Mouse (Mus musculus) 416B (cell line): Measurements from ENCODE around the gene Fkbp2.
A peak's percentile ranks its signal among the peaks of the same experiment; 100 is the strongest.

Experiments
- DNase-seq: peaks from one replicate; pipeline ENCODE4 v3.0.0; 2011; ENCODE audit warnings: low read depth

The Fkbp2 gene

GRCm38 (mm10) chr19:6980381-6981093 is at the start of gene Fkbp2:
TSS of gene Fkbp2 (minus strand) at chr19:6980501.
- DNase-seq = peak; percentile 99

DNA sequence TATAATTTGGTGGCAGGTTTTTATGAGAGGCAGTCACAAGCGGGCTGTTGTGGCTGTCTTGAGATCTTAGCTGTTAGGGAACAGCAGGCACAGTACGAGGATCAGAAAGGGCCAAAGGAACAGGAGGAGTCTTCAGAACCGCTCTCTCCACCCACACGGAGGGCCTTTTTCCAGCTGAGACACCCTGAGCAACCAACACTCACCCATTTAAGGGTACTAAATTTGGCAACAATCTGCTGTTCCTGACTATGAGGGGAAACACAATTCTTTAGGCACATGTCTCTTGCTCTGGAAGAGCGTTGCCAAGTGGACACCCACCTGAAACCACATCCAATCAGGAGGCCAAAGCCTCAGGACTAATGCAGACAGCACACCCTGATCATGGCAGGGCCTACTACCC is 49.2 kb upstream of the Fkbp2 start:
- no peak for DNase-seq

DNA sequence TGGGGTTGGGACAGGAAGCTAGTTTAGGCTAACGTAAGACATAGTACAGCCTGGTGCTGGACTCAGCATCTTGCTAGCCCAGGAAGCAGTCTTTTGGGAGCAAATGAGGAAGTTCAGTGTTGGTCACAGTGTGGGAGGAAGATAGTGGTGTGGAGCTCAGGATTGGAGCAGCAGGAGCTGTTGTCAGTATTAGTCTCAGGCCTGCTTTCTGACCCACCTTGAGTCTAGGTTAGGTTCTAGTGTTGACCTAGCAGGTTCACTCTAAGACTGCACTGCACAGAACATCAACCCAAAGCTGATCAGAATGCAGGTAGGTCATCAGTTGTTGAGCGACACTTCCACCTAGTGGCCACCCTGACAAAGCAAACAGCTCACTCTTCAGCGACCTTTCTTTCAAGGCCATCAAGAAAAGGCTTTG is 39.9 kb upstream of the Fkbp2 start:
- peak; percentile 84 for DNase-seq

DNA sequence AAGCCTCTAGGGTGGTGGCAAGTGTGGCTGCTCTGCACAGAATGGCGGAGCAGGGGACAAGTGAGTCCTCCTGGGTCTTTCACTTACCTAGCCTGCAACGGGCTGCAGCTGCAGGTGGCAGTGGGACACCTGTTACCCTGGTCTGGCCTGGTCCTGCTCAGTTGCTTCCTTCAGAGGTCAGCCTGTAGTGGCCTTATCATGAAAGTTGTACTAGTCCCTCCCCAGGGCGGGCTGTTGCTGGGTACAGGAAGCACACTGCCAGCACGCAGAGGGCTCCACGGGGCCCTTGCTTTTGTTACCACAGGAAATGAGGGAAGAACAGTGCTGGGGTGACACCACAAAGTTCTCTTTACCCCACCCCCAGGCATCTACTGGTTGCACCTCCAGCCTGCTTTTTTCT is 38.9 kb upstream of the Fkbp2 start, which contains the start of gene Fermt3:
TSS of gene Fermt3 (minus strand) at position 279 of the 400 bp plus-strand sequence.
- peak; percentile 94 for DNase-seq

DNA sequence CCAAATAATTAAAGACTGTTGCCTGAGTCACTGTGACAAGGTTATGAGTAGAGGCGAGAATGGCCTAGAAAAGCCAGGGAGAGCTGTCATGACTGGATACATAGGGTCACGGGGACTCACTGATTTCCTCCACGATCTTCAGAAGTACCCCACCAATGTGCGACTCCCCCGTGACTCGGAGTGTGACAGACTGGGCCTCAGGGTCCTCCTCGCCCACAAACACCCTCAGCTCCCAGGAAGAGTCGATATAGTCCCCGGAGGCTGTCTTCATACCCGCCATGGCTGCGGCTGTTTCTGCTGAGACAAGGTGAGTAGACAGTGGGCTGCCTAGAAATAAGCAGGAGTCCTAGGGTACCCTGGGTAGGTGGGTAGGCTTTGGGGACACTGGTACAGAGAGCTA is 38.2 kb upstream of the Fkbp2 start:
- no peak for DNase-seq

- DNase-seq = peak; percentile 83
Measured at GRCm38 (mm10) chr19:7017541-7018457, 37.5 kb upstream of the Fkbp2 start.

GRCm38 (mm10) chr19:7014481-7015135 is 34.3 kb upstream of the Fkbp2 start:
- DNase-seq = no peak

- no peak for DNase-seq
Measured at GRCm38 (mm10) chr19:7013984-7014383, 33.7 kb upstream of the Fkbp2 start.

GRCm38 (mm10) chr19:7012426-7012825 is 32.1 kb upstream of the Fkbp2 start:
- no peak for DNase-seq

GRCm38 (mm10) chr19:7006892-7007593 is 26.7 kb upstream of the Fkbp2 start:
- no peak for DNase-seq

DNA sequence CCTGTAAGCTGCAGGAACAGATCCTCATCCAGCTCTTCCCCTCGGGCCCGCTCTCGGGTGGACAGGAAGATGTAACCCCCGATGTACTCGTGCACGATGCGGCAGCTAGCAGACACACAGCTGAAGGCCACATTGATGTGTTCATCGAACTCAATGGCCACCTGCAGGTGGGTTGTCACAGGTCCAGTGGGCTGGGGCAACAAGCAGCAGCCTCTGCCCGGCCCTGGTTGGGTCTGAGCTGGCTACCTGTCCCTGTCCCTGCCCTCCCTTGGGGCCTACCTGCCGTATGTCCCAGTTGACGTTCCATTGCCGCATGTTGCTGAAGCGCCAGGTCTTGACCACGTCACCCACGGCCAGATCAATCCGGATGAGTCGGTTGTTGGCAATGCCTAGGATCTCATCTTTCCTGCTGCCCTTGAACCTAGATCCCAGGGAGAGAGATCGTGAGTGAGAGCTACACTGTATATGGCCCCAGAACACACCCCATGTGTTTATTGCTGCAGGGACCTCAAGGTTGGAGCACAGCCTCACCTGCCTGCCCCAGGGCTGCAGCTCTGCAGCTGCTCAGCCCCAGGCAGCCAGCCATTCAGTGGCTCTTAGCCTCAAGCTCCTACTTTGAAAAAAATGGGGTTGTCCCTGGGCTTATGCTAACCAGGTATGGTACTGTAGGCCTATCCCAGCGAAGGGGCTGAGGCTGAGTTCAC is 19.2 kb upstream of the Fkbp2 start:
- DNase-seq = no peak

GRCm38 (mm10) chr19:6997721-6998290 is 17.5 kb upstream of the Fkbp2 start:
- no peak for DNase-seq

- peak; percentile 87 for DNase-seq
Measured at GRCm38 (mm10) chr19:6996006-6996405, 15.7 kb upstream of the Fkbp2 start, which contains the start of the genes Nudt22 and Trpt1. TSS of gene Nudt22 (minus strand) at chr19:6996117. TSS of gene Trpt1 (plus strand) at chr19:6996131.

- DNase-seq = no peak
Measured at GRCm38 (mm10) chr19:6995255-6995991, 15.1 kb upstream of the Fkbp2 start.

DNA sequence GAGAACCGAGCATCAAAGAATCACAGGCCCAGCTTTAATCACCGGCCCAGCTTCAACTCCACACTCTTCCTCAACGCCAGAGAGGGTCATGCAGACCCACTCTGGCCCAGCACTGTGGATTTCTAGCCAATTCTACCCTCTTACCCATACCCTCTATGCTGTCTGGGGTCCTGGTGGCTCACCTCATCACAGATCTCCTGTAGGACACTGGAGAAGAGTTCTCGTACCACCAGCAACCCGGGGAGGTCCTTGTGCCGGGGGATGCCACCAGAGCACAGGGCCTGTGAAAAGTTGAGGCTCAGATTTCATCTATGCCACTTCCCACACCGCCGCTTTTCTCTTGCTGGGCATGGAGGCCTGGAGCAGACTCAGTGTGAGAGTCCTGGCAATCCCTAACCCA is 14.2 kb upstream of the Fkbp2 start:
- no peak for DNase-seq

GRCm38 (mm10) chr19:6994002-6994401 is 13.7 kb upstream of the Fkbp2 start:
- DNase-seq = no peak

GRCm38 (mm10) chr19:6993011-6993770 is 12.9 kb upstream of the Fkbp2 start:
- DNase-seq = no peak

DNA sequence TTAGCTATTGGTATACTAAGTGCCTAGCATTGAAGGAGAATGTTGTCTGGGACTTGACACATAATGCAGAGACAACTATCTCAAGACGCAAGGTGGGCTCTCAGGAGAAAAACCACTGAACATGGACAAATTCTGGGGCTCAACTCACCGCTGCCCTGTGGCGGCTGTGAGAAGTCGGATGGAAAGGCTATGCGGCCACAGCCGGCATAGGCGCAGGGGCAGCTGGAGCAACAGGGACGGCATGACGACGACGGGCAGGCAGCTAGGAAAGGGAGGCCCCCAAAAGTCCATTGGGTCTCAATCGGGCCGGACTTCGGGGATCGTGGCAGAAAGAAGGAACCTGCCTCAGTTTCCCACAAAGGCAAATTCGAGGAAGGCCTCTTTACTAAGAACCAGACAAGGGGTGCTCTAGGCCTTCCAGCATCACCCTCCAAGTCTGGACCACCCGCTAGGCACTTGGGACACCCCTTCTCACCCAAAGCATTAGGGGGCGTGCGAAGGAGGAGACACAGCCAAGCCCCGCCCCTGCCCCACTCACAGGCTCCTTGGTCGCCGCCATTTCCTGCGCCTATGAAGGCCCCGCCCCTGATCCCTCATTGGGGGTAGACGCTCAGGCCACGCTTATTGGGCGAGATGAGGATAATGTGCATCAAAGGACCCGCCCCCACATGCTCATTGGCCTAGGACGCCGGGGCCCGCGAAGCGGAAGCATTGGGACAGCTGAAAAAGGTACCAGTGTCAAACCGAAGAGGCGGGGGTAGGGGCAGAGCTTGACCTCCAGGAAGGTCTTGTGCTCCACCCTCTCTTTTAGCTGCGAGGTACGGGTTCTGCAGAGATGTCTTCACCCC is 11.9 kb upstream of the Fkbp2 start, which contains the start of gene Dnajc4:
TSS of gene Dnajc4 (minus strand) at position 562 of the 848 bp plus-strand sequence.
- DNase-seq = peak; percentile 99
